Mouse (Mus musculus): ENCODE measurements around the gene S100a10. TPM values are rescaled to one million over a fixed set of nuclear protein-coding genes. Genes with fewer than 3 reads are reported as not detected.

Gene S100a10
- total RNA-seq (2021): 10 to 100 TPM; 29.0 to 61.7 TPM
- long read RNA-seq, experiment 1, transcript S100a10-201 (3 exons, 685 nt): major isoform, 17 of 20 reads
- long read RNA-seq, experiment 1, partial matches to known transcripts: 3 of 20 reads
- long read RNA-seq, experiment 1, other reads (novel, unspliced or antisense): 0 of 20 reads
- long read RNA-seq, experiment 2, transcript S100a10-201 (3 exons, 685 nt): major isoform, 11 of 11 reads
- long read RNA-seq, experiment 2, partial matches to known transcripts: 0 of 11 reads
- long read RNA-seq, experiment 2, other reads (novel, unspliced or antisense): 0 of 11 reads

- peak; percentile 87 for DNase-seq
- TF ChIP-seq CTCF (IDR thresholded peaks at IDR 0.05): no peak
- intact Hi-C loops (cut with DNase I): no loop called here
These were observed at the start of gene S100a10 for GRCm38 (mm10) chr3:93554981-93555877. TSS of gene S100a10 (plus strand) at chr3:93555080.

GRCm38 (mm10) chr3:93505960-93506863, 48.7 kb upstream of the S100a10 start:
- intact Hi-C loops (cut with DNase I): no loop called here
- peak; percentile 27 for DNase-seq

More at GRCm38 (mm10) chr3:93554981-93555877, at the start of gene S100a10:
- H3K27ac ChIP-seq: peak within 1 kb of the TSS; percentile 94
- peak within 1 kb of the TSS; percentile 80 for H3K4me3 ChIP-seq

GRCm38 (mm10) chr3:93506881-93507325, 48.0 kb upstream of the S100a10 start:
- no peak for DNase-seq
- intact Hi-C loops (cut with DNase I): no loop called here
- no peak overlapping the region for H3K4me3 ChIP-seq
- TF ChIP-seq CTCF (IDR thresholded peaks at IDR 0.05): no peak
- no peak overlapping the region for H3K27ac ChIP-seq

More at GRCm38 (mm10) chr3:93505960-93506863, 48.7 kb upstream of the S100a10 start:
- Histone ChIP-seq H3K27ac (no peak overlapping the region), H3K4me3 (peak overlapping the region; percentile 54)
- no peak for TF ChIP-seq CTCF (IDR thresholded peaks at IDR 0.05)

- TF ChIP-seq CTCF (IDR thresholded peaks at IDR 0.05): no peak
- Histone ChIP-seq H3K4me3 (no peak overlapping the region), H3K27ac (no peak overlapping the region)
- DNase-seq: no peak
- intact Hi-C loops (cut with DNase I): no loop called here
These were observed 45.6 kb upstream of the S100a10 start for GRCm38 (mm10) chr3:93509301-93509700.

GRCm38 (mm10) chr3:93511036-93511435, 43.8 kb upstream of the S100a10 start:
- no peak overlapping the region for H3K27ac ChIP-seq
- no peak for DNase-seq
- intact Hi-C loops (cut with DNase I): no loop called here
- no peak for TF ChIP-seq CTCF (IDR thresholded peaks at IDR 0.05)
- H3K4me3 ChIP-seq: no peak overlapping the region

- no peak overlapping the region for H3K4me3 ChIP-seq
- no peak for DNase-seq
- H3K27ac ChIP-seq: no peak overlapping the region
- intact Hi-C loops (cut with DNase I): no loop called here
- TF ChIP-seq CTCF (IDR thresholded peaks at IDR 0.05): no peak
These were observed 43.1 kb upstream of the S100a10 start for GRCm38 (mm10) chr3:93511801-93512200.

GRCm38 (mm10) chr3:93512386-93513101, 42.3 kb upstream of the S100a10 start:
- H3K4me3 ChIP-seq: no peak overlapping the region
- TF ChIP-seq CTCF (IDR thresholded peaks at IDR 0.05): no peak
- no peak overlapping the region for H3K27ac ChIP-seq
- no peak for DNase-seq
- intact Hi-C loops (cut with DNase I): no loop called here

- no peak for TF ChIP-seq CTCF (IDR thresholded peaks at IDR 0.05)
- Histone ChIP-seq H3K27ac (no peak overlapping the region), H3K4me3 (no peak overlapping the region)
- intact Hi-C loops (cut with DNase I): no loop called here
- DNase-seq: no peak
These were observed 40.3 kb upstream of the S100a10 start for GRCm38 (mm10) chr3:93514628-93515027.

- no peak for TF ChIP-seq CTCF (IDR thresholded peaks at IDR 0.05)
- intact Hi-C loops (cut with DNase I): no loop called here
- DNase-seq: no peak
These were observed 37.5 kb upstream of the S100a10 start for GRCm38 (mm10) chr3:93517343-93517742.

GRCm38 (mm10) chr3:93519856-93520329, 35.0 kb upstream of the S100a10 start:
- intact Hi-C loops (cut with DNase I): no loop called here
- TF ChIP-seq CTCF (IDR thresholded peaks at IDR 0.05): no peak
- Histone ChIP-seq H3K4me3 (peak overlapping the region; percentile 87), H3K27ac (peak overlapping the region; percentile 90)
- no peak for DNase-seq

More at GRCm38 (mm10) chr3:93517343-93517742, 37.5 kb upstream of the S100a10 start:
- no peak overlapping the region for H3K27ac ChIP-seq
- H3K4me3 ChIP-seq: no peak overlapping the region
